Mouse (Mus musculus) layer of hippocampus, adult 11-12 months (tissue): ENCODE data around the gene Alyref.

ENCODE experiments used
- DNase-seq: peaks from one replicate; pipeline ENCODE4 v3.0.0; 2022; ENCODE audit warnings: low spot score

The Alyref gene

GRCm38 (mm10) chr11:120598283-120598989 lies at the start of gene Alyref, which contains the start of gene Anapc11:
TSS of gene Alyref (minus strand) at chr11:120598365.
TSS of gene Anapc11 (plus strand) at chr11:120598421.
- peak; percentile 93 for DNase-seq

DNA sequence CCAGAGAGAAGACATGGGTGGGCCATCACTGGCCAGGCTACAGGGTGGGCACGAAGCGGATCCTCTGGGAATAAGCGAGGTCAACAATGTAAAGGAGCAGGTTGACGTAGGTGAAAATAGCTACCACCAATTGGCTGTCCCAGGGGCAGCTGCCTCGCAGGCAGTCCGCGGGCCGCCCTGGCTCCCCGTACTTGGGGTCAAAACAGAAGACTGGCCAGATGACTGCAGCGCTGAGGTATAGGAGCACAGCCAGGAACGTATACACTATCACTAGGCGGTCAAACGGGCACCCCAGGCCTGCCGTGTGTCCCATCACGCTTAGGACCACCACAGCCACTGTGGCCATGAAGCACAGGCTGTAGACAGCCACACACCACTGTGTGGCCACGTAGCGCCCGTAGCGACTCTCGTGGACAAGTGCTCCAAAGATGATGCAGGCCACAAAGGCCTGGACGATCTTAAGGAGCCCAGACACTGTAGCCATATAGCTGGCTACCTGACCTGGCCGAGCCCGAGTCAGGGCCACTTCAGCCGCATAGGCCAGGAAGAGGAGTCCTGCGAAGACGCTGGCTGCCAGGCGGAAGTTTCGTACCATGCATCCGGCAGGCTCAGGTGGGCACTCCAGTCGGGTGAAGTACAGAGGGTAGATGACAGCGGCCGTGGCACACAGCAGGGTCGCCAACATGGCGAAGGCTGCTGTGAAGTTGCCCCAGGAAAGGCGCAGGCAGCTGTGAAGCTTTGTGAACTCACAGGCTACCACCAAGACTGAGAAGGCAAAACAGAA lies 49.1 kb upstream of the Alyref start:
- DNase-seq = no peak

DNA sequence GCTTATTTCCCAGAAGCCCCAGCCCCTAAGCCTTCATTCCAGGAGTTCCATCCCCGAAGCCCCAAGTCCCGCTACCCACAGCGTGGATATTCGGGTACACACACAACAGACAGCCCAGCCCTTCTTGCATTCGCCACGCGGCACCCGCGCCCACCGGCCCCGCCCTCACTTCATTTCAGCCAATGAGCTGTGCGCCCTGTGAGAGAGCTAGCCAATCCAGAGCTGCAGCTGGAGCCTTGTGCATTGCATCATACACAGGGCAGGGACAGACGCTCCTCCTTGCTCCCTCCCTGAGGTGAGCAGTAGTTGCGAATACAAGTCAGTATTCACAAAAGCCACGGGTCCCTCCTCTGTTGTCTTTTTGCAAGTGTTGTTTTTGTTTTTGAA lies 45.4 kb upstream of the Alyref start, which contains the start of gene Pycr1:
Gene Pycr1 (minus strand): TSS at position 169 of the 387 bp plus-strand sequence.
- peak; percentile 93 for DNase-seq

DNA sequence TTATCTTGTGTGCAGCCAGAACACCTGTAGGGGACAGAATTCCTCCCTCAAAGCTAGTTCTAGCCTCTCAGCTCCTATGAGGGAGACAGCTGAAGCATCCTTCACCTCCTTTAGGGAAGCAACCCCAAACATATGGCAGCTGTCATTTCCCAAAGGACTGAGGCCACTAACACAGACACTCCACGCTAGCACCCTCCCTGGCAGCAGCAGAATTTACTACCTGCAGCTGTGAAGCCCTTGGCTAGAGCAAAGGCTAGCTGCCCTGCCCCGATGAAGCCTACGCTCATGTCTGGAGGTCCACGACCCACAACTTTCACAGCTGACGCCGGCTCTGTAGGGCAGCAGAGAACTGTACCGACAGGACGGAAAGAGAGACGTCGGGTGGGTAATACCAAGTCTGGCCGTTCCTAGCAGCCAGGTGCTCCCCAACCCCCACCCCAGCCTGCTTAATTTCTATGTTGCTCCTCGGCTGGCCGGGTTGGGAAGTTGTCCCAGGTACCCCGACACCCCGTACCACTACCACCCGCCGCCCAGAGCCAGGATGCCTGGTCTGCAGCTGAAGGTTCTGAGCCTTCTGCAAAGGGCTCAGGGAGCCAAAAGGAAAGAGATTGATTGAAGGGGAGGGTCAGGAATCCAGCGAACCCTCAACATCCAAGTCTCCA lies 44.9 kb upstream of the Alyref start:
- no peak for DNase-seq

- DNase-seq = no peak
Observed at GRCm38 (mm10) chr11:120641869-120642268, 43.7 kb upstream of the Alyref start.

- DNase-seq = no peak
Observed at GRCm38 (mm10) chr11:120641255-120641654, 43.1 kb upstream of the Alyref start.

GRCm38 (mm10) chr11:120634810-120635209 lies 36.6 kb upstream of the Alyref start:
- no peak for DNase-seq

GRCm38 (mm10) chr11:120633520-120634343 lies 35.6 kb upstream of the Alyref start, which contains the start of gene Mafg:
TSS of gene Mafg (minus strand) at chr11:120633600.
- peak; percentile 94 for DNase-seq

- DNase-seq = peak; percentile 70
Observed at GRCm38 (mm10) chr11:120632559-120633519, 34.7 kb upstream of the Alyref start.

GRCm38 (mm10) chr11:120631726-120632448 lies 33.7 kb upstream of the Alyref start:
- peak; percentile 3 for DNase-seq

DNA sequence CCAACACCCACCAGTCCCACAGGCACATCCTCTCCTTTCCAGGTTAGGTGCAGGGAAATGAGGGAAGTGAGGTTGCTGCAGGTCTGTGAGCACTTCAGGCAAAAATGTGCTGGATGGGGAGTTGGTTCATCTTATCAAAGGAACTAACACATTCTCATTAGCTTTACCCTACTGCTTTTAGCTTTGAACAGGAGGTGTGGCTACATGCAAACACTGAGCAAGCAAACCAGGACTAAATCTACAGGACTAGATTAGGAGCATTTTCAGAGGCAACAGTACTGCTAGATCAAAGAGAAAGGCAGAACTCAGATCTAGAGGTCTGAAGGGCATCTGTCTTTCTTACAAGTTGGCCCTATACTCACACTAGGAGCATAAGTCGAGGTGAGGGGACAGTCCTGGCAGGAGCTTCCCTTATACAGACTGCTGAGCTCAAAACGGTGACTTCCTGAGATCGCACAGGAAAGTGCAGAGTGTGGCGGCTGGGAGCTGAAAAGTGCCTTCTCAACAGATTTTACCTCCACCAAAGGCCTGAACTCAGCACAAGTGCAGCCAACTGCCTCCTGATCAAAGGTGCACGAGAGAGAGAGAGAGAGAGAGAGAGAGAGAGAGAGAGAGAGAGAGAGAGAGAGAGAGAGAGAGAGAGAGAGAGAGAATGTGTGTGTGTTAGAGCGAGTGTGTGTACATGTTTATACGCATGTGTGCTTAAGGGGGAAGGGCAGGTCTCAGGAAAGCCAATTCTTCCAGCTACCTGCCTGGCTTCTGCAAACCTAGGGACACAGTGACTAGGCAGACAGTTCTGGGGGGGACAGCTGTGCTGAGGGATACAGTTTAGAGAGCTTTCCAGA lies 32.9 kb upstream of the Alyref start:
- peak; percentile 14 for DNase-seq

DNA sequence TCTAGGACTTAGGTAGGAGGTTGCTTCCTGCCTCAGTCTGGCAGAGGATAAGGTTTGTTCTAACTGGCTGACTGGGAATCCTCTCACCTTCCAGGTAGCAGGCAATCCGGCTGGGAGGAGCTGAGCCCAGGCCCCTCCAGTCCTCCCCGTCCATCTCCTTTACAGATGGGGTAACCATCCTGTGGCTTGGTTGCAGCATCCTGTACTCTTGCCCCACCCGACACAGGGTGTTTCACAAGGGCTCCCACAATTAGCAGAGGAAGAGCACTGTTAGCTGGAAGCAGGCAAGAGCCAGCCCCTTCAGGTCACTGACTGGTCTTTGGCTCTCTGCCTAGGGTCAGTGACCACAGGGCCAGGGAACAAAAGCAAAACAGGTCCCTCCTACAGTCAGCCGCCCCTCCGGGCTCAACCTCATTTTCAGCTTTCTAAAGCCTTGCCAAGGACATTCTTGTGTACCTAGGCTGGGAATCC lies 32.3 kb upstream of the Alyref start:
- DNase-seq = peak; percentile 15

GRCm38 (mm10) chr11:120629911-120630310 lies 31.7 kb upstream of the Alyref start:
- DNase-seq = peak; percentile 9

DNA sequence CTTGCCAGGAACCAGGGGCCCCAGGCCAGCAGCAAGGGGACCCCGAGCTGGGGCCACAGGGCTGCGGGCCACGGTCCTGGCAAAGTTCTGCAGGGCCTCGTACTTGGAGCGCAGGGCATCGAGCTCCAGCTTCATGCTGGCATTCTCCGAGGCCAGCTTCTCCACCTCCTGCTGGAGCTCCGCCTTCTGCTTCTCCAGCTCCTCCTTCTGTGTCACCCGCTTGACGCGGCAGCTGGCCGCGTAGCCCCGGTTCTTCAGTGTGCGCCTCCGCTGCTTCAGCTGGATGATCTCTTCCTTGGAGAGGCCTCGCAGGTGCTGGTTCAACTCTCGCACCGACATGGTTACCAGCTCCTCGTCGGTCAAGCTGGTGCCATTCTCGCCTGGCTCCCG lies 31.2 kb upstream of the Alyref start:
- DNase-seq = no peak

- DNase-seq = no peak
Observed at GRCm38 (mm10) chr11:120628601-120629340, 30.6 kb upstream of the Alyref start.

- DNase-seq = no peak
Observed at GRCm38 (mm10) chr11:120627468-120628300, 29.5 kb upstream of the Alyref start.
